Mouse (Mus musculus) kidney, postnatal 36 days (tissue): Measurements from ENCODE around the gene Plgrkt.

Experiments used
- DNase-seq, 2 experiments: peaks; one replicate each; pipeline ENCODE4 v3.0.0; 2021 to 2022; ENCODE audit warnings: mixed read lengths in 2 of 2

Plgrkt gene

DNA sequence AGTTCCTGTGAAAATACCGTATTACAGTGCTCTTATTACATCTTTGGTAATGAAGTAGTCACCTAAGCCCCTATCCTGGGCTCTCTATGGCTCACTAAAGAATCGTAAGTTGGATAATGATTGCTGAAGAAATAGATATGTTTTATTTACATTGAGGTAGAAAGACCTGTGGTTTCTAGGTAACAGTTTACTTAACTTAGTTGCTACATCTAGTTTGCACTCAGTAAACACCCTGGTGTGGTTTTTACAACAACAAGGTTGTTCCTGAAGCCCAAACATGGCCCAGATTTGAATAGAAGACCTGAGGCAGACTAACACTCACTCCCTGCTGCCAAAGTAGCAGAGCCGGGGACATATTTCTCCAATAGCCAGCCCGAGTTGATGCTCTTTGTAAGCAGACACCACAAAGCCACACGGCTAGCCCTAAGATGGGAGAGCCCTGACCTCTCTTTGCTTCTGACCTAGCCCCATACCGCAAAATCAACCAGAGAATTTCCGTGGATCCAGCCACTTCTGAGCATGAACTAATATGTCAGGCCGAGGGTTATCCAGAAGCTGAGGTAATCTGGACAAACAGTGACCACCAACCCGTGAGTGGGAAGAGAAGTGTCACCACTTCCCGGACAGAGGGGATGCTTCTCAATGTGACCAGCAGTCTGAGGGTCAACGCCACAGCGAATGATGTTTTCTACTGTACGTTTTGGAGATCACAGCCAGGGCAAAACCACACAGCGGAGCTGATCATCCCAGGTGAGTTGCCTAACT, 12.8 kb upstream of the Plgrkt start:
- DNase-seq, result no peak

DNA sequence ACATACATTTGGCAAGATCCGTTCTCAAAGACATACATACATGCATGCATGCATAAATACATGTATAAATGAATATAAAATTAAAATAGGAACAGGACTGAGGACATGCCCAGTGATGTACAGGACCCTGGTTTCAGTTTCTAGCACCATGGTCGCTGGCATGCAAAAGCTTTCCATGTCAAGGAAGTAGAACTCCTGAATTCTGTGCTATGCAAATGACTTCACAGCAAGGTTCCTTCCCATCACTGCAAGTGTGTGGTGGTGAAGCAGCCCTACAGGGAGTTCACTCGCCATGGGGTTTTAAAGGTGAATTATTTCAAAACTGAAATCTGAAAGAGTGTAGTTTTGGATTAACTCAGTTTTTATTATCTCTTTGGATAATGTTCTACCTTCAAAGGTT, 9.2 kb upstream of the Plgrkt start:
- DNase-seq, result no peak

DNA sequence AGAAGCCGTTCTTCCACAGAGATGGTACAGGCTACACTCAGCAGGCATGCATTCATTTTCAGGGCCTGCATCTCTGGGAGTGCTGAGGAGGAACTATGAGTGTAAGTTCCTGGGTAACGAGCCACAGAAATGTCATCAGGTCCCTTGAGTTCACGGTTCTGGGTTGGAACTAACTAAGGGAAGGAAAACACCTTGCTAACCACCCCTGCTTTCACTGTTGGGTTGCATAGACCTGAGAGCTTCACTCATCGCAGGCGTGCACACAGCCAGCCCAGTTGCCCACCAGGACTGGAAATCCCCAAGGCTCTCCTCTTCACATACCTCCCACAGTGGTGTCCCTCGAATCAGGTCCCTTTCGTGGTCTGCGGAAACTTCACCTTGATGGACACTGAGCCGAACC, 7.8 kb upstream of the Plgrkt start:
- DNase-seq, result no peak

DNA sequence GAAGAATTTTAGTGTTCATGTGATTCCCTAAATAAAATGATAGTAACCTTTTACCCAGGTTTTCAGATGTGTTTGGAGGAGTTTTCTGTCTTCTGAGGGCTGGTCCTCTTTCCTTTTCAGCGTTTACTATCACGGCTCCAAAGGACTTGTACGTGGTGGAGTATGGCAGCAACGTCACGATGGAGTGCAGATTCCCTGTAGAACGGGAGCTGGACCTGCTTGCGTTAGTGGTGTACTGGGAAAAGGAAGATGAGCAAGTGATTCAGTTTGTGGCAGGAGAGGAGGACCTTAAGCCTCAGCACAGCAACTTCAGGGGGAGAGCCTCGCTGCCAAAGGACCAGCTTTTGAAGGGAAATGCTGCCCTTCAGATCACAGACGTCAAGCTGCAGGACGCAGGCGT, 6.2 kb upstream of the Plgrkt start:
- DNase-seq, result no peak

DNA sequence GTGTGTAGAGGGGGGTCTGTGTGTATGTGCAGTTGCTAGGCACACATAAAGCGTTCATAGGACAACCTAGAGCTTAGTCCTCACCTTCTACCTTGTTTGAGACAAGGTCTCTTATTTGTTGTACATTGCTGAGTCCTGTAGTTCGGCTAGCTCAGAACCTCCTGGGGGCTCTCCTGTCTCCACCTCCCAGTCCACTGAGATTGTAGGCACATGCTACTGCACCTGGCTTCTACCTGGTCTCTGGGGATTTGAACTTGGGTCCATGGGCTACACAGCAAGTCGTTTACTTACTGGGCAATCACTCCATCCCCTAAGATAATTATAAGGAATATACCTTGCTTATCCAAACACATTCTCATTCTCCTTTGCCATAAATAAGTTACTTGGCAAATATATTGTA, 5.4 kb upstream of the Plgrkt start:
- no peak for DNase-seq

DNA sequence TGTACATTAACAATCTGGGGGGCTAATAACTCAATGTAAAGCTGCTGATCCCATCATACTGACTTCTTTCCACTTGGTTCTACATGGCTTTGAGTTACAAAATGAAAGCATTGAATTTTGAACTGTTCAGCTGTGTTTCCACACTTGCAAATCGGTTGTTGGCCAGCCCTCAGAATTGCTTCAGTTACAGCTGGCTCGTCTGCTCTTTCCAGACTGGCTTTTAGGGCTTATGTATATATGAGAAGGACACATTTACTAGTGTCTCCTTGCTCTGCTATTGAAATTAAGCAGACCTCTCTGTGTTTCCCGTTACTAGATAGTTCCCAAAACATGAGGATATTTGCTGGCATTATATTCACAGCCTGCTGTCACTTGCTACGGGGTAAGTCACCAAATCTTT, 4.9 kb upstream of the Plgrkt start:
- no peak for DNase-seq

DNA sequence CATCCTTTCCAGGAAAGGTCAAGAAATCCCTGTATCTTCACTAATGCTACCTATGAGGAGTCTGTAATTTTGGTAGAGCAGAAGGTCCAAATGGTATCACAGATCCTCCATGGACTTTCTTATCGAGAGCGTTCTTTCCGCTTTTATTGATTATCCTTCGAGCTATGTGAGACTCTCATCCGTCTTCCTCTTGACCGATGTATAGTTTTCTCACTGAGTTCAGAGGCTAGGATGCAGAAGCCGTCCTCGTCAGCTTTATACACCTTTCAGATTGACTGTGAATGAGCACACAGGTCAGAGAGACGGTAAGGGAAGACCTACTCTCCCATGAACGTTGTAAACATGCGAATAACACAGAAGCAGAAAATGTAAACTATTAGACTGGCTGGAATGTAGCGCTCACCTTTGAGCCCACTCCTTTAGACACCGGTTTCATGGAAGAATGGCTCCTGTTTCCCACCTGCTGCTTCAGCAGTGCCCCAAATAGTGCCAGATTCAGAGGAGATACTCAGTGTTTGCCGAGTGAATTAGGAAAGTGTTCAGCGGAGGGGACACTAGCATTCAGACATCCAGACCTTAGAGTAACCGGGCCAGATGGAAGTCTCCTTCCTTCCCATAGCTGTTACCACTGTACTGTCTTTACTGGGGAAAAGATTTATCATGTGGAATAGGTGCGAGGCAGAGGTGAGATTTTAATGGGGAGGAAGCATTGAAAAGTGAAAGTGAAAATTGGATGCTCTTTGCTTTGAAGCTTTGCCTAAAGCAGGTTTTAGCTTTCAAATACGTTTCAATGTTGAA, 4.3 kb upstream of the Plgrkt start:
- DNase-seq, result no peak

DNA sequence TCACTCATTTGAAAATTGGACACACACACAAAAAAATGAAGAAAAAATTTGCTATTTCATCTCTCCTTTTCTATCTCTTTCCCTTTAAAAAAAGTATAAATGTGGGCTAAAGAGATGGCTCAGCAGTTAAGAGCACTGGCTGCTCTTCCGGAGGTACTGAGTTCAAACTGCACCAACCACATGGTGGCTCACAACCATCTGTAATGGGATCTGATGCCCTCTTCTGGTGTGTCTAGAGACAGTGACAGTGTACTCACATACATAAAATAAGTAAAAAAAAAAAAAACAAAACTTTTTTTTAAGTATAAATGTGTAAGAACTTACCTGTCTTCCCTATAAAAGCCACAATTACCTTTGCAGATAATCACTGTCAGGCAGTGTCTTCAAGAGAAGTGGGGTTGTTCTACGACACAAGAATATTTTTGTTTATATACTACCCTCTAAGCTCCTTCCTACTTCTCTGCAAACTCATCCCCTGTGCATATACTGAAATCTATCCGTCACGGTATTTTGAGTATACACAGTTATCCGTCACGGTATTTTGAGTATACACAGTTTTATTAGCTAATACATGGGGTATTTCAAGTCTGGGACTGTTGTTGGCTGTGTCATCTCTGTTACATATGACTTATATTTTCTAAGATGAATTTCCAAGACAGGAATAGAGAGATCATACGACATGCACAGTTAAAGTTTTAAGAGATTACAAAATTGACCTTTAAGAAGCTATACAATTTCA, 3.5 kb upstream of the Plgrkt start:
- DNase-seq, result no peak

DNA sequence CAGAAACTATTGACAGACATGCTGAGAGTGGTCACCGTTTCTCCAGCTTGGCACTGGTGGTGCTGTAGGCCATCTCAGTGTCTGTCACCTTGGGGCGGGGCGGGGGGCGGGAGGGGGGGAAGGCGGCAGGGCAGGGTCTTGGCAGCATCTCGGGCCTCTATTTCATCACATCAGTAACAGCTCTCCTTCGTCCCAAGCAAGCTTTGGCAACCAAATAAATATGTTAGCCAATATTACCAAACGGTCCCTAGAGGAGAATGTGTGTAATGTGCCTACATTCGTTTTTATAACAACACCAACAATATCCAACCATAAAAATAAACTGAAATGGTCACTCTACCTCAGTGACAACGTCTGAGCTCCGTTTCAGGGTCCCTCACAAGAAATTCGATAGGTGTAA, 2.9 kb upstream of the Plgrkt start:
- DNase-seq, result no peak

DNA sequence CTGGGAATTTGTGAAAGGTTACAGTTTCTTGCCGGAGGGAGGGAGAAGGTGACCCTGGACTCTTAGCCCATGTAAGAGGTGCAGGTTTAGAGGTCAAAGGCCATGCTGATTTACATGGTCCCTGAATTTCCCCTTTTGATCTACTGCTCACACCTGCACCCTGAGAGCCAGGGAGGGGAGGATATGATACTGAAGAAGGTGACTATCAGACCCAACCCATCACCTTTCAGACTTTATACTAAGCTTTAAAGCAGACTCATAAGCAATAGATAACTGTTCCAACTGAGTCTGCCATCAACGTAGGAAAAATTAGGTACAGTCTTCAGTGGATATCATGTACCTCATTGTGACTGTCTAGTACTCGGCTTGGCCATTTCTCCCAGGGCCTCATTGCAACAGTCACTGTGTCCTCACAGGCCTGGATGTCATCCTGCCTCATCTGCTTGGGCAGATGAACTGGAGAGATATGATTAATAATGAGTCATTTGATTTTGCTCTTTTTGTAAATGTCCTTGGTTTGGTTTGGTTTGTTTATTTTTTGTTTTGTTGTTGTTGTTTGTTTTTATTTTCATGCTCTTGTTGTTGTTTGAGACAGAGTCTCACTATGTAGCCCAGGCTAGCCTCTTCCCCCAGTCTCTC, 1.6 kb upstream of the Plgrkt start:
- DNase-seq, result no peak

DNA sequence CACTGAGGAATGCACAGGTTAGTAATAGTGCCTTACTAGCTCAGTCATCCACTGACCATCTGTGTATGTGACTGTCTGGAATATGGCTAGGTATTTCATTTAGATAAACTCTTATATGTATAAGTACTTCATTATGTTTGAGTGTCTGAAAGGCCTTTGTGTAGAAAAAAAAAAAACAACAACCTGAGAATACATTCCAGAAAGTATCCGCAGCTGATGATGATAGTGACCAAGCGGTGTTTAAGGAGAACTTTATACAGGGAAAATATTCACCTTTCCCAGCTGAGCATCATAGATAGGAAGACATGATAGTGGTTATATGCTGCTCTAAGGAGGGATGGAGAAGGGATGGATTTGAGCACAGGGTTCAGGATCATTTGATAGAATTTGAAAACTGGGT, 851 bp upstream of the Plgrkt start:
- DNase-seq, result no peak

DNA sequence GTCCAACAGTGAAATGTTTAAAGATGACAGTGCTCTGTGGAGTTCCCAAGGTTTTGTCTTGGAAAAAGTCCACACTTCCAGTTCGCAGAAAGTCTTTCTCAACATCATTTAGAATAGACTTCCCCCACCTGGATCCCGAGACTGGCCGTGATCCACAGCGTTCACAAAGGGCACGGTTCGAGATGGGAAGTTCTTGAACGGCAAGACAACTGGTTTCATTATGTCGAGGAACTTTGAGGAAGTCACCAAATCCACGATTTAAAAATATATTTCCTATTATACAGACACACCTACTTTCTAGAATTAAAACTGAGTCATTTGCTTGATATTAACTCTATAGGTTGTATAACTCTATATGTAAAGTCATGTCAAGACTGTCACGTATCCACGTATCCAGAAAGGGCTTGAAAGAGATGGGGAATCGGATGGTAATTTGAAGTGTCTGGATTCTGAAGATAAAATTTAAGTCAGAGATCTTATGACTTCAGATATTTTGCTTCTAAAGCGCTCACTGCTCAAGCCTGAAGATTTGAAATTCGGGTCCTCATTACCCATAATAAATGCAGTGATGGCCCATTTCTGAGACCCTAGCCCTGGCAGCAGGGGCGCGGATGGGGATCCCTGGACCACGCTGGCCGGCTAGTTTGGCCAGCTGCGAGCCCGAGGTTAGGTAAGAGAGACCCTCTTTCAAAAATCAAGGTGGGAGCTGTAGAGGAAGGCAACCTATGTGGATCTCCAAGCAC, 793 bp downstream of the Plgrkt start:
- no peak for DNase-seq

DNA sequence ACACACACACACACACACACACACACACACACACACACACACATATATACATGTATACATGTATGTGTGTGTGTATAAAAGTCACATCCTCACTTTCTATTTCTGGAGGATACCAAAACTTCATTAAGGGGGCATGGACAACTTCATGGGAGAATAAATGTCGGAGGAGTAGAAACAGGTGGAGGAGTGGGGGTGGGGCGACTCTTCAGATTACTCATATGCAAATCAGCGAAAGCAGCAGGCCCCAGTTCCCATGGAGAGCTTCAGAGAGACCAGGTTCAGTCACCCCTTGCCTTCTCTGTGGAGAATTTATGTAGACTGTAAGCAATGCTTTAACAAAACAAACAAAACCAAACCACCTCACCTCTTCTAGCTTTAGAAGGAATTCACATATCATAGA, 2.1 kb downstream of the Plgrkt start:
- DNase-seq, result no peak

DNA sequence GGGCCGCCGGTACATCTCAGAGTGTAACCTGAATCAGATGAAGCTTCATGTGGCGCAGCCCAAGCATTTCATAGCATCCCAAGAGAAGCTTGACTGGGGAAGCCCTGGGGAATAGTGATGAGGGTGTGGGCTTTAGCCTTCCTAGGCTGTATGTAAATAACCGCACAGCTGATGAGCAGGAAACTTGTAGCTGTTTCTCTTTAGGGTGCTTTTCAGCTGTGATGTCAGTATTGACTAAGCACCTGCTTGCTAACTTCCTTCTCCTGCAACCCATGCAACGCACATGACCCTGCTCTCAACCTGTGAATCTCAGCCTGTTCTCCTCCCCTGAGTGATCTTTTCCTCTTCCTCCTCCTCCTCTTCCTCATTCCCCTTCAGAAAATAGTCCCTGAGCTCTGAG, 3.1 kb downstream of the Plgrkt start:
- DNase-seq, result no peak

DNA sequence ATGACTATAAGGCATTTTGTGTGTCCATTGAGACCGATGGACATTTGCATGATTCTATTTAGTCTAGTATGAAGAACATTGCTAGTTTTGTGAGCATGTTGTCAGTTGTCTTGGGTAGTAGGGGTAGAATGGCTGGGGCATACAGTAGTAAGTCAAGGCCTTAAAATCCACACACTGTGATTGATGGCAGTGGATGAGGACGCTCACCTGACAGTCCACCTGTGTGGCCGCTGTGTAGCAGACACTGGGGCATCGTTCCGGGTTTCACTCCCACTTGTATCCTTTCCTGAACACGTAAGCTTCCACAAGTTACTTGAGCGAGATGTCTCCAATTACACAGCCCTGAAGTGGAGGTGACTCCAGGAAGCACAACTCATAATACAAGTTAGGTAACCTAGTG, 3.6 kb downstream of the Plgrkt start:
- no peak for DNase-seq

DNA sequence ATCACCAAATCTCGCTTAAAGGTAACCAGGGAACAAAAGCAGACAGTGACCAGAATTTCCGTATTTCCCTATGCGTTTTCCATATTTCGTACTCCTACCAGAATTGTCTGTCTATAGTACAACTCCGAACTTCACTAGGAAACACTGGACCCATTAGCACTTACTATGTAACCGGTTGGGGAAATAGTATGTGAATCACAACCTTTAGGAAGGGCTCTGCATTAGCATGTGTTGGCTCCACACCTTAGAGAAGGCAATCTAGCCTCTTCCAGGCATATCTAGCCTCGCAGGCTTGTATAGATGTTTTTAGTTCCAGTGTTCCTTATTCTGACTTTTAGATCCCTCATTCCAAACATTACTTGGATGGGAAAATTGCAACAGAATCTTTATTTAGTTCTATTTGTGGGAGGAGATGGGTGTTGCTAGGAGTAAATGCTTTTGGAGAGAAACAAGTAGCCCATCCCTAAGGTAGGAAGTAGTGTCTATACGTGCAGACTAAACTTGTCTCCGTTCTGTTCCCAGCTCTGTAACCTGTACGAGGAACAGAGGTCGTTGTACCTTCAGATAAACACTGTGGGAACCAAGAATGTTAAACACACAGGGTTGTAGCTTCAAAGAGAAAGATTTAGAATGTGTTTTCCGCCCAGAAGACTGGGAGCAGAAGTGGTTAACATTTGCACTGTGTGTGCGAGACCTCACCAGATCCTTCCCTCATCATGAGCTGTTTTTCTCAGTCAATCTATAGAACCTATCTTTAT, 4.8 kb downstream of the Plgrkt start:
- DNase-seq, result no peak

DNA sequence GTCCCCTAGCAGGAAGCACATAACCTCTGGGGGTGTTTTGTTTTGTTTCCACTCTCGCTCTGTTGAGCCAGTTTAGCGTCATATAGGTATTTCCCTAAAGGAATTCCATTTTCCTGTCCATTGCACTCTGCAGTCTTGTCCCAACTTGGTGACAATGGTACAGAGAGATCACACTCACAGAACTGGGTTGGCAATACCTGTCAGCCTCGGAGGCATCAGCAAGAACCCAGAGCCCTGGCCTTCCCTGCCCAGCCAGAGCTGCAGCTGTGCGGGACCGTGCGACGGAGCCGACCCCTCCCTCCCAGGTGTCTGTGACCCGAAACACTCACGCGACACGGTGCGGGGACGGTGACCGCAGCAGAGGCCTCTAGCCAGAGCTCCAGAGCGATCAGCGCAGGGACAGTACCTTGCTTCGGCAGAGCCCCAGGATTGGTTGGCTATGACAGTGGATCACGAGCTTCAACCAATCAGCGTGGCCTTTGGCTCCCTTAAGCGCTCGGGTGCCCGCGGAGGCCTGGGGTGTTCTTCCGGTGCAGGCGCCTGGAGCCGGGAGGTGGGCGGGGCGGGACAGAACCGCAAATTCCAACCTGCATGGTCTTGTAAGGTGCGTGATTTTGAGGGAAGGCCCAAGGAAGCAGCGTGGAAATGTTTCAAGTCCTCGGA, 5.6 kb downstream of the Plgrkt start:
- DNase-seq, result peak; percentile 94 to 96

DNA sequence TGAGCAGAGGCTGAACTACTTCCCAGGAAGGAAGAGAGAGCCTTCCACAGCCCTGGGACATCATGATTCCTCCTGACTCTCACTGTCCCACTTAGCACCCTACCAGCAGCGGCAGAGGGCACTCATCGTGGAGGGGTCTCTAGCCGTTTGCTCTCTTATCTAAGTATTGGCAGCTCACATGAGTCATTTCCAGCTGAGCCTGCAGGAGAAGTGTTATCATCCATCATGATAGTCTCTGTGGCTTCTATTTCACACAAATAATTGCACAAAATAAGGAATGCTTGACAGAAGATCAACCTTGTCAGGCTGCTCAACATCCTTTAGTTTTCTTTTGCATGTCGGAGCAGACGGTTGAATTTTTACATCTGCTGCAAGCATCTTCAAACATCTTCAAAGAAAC, 6.9 kb downstream of the Plgrkt start:
- no peak for DNase-seq

DNA sequence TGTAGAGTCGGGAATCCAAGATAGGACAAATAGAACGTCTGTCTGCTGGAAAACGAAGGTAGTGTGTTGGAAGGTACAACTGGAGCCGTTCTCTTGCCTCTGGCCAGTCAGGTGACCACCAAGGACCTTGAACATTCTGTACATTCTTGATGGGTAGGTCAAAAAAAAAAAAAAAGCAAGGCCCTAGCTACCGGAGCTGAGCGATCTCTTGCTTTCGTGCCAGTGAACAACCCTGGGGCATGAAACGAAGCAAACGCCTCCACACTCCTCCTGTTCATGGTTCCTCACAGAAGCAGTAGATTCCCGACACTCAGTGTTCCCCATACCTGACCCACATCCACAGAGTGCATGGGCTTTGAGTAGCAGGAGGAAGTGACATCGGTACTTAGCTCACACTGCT, 10.9 kb downstream of the Plgrkt start:
- DNase-seq, result peak; percentile 20 to 51

DNA sequence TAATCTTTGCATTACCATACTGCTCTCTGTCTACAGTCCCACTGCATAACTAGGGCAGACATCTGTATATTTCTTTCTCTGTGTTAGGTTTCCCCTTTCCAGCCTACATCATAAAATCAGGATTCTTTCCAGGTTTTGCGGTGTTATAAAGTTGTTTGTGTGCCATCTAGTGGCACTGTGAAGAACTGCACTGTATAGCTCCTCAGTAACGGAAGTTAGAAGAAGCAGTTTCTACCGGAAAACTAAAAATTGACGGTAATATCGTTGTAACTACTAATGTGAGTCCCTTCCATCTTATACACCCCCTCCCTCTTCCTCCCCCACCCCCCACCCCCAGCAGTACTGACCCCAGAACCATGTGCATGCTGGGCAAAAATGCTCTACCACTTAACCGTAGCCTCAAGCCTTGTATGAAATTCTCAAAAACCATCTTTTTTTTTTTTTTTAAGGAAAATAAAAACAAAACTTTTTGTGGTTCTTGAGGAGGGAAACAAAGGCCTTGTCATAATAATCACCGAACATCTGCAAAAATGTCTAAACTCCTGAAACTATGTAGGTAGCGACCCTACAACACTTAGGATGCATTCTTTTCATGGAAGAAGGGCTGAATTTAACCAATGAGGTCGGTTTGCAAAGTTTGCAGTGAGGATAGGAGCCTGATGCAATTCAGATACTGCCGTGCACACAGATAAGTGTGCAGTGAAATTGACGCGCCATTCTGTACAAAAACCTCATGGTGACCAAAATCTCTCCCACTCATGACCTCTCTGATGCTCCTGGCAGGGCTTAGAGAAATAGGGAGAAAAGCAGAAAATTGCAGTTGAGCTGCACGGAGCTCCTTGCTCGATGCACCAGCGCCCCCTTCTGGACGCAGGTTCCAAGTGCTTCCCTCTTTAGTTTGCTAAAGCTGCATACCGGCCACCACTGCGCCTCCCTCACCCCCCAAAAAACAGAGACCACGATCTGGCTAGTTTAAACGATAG, 12.0 kb downstream of the Plgrkt start:
- DNase-seq, result peak; percentile 88 to 97
